Mouse (Mus musculus) urinary bladder, postnatal 10 days (tissue): ENCODE results near the gene Pcif1.
"Not testable (repeated sequence)": the region's sequence is repeated elsewhere in the genome, so short reads cannot be mapped to it uniquely, and the experiment has no call there.

Experiments
- DNase-seq: peaks from one replicate; pipeline ENCODE4 v3.0.0; 2022; ENCODE audit warnings: low spot score

The Pcif1 gene

GRCm38 (mm10) chr2:164866741-164867551 is 12.2 kb upstream of the Pcif1 start:
- DNase-seq, result no peak

GRCm38 (mm10) chr2:164867566-164867965 is 11.5 kb upstream of the Pcif1 start:
- no peak for DNase-seq

DNA sequence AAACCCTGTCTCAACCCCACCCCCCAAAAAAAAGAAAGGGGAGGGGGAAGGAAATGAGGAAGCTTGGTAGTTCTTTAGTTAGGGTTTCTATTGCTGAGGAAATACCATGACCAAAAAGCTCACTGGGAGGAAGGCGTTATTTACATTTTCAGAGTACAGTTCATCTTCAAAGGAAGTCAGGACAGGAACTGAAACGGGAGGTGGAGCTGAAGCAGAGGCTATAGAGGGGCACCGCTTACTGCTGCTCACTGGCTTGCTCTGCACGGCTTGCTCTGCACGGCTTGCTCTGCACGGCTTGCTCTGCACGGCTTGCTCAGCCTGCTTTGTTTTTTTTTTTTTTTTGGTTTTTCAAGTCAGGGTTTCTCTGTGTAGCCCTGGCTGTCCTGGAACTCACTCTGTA is 10.6 kb upstream of the Pcif1 start:
- no peak for DNase-seq

- no peak for DNase-seq
Observed at GRCm38 (mm10) chr2:164871602-164872303, 7.4 kb upstream of the Pcif1 start.

GRCm38 (mm10) chr2:164873621-164874020 is 5.5 kb upstream of the Pcif1 start:
- no peak for DNase-seq

DNA sequence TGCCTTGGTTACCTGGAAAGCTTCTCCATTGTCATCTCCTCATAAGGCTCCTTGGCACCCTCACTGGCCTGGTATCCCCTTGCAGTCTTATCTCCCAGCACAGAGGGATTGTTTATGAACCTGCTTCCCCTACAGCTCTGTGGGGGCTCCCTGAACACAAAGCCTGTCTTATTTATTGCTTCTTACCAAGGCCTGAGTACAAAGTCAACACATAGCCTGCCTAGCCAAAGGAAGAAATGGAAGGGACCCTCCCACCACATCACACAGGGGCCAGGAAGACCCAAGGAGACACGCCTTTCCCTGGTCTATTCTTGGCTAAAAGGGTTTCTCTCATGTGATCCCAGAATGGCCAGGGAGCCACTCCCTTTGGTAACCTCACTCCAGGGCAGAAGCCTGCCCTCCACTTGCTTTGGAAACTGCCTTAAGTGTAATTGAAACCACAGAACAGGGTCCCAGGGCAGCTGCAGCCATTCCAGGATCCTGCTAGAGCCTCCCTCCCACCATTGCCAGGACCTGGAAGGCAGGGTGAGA is 4.8 kb upstream of the Pcif1 start:
- DNase-seq, result no peak

GRCm38 (mm10) chr2:164875648-164876047 is 3.5 kb upstream of the Pcif1 start:
- not testable (repeated sequence) for DNase-seq

DNA sequence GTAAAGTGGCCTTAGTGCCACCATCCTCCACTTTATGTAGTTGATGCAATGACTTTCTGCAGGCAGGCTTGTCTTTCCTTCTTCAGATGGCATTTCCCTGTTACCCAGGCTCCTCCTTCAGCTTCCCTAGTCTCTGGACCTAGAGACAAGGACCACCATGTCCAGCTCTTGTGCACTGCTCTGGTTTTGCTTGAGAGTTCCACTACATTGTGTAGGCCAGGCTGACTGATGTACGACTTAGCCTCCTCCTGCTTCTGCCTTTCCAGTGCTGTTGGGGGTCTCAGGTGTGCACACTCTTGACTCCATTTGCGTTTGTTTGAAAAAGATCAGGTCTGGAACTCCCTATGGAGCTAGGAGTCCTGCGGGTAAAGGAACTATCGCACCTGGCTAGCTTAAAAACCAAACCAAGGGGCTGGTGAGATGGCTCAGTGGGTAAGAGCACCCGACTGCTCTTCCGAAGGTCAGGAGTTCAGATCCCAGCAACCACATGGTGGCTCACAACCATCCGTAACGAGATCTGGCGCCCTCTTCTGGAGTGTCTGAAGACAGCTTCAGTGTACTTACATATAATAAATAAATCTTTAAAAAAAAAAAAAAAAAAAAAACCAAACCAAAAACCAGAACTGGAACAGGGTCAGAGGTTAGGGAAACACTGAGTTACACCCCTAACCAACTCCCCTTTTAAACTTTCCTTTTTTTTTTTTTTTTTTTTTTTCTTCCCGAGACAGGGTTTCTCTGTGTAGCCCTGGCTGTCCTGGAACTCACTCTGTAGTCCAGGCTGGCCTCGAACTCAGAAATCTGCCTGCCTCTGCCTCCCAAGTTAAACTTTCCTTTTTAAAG is 1.5 kb upstream of the Pcif1 start:
- not testable (repeated sequence) for DNase-seq

DNA sequence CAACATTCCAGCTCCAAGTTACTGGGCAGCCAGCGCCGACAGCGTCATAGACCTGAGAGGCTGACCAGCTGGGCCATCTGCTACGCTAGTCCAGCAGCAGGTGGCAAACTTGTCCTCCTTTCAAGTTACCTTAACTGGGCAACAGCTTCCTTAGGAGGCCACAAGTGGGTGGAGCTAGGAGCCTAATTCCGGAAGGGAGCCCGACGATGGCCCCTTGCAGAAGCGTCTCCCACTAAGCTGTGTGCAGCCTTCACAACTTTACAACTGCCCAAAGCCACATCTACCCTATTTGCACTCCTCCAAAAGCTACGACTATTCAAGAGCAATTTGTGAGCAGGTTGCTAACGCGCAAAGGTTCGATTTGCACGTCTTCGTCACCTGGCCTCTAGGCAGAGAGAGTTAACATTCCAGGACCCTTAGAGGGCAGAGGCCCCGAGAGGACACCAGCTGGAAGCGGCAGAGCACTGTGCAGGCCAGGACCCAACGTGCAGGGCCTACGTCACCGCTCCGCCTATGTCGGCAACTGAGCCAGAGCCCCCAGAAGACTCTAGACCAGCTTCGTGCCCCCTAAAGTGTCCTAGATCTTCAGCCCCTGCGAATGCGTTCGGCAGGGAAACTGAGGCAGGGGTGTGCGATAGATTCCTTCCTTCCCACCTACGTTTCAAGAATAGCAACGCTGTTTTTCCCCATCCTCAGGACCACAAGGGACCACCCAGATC is 436 bp upstream of the Pcif1 start:
- DNase-seq, result no peak

- peak; percentile 61 for DNase-seq
Observed at GRCm38 (mm10) chr2:164879568-164880277, 619 bp downstream of the Pcif1 start.

GRCm38 (mm10) chr2:164882619-164883018 is 3.5 kb downstream of the Pcif1 start:
- no peak for DNase-seq

DNA sequence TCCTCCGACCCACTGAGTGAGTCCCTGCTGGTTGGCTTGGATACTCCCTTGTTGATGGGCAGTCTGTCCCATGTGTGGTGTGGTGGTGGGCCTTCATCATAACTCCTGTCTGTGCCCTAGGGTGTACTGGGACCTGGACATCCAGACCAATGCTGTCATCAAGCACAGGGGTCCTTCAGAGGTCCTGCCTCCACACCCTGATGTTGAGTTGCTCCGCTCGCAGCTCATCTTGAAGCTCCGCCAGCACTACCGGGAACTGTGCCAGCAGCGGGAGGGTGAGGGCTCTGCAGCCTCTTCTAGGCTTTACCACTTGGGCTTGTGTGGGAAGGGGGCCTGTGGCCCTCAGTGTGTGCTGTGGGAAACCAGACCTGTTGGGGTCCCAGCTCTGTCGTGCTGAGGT is 6.7 kb downstream of the Pcif1 start:
- no peak for DNase-seq

GRCm38 (mm10) chr2:164886617-164887016 is 7.5 kb downstream of the Pcif1 start:
- DNase-seq, result no peak

DNA sequence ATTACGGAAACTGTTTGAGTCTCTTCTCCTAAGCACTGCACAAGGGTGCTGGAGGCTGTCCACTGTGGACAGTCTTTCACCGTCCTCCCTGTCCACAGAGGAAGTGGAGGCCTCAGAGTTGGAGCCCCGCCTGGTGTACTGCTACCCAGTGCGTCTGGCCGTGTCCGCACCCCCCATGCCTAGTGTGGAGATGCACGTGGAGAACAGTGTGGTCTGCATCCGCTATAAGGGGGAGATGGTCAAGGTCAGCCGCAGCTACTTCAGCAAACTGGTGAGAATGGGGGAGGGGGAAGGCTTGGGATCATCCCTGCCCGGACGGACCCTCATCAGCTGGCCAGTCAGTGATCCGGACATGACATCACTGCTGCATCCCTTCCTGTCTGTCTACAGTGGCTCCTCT is 9.9 kb downstream of the Pcif1 start:
- no peak for DNase-seq

GRCm38 (mm10) chr2:164889960-164890359 is 10.9 kb downstream of the Pcif1 start:
- no peak for DNase-seq

DNA sequence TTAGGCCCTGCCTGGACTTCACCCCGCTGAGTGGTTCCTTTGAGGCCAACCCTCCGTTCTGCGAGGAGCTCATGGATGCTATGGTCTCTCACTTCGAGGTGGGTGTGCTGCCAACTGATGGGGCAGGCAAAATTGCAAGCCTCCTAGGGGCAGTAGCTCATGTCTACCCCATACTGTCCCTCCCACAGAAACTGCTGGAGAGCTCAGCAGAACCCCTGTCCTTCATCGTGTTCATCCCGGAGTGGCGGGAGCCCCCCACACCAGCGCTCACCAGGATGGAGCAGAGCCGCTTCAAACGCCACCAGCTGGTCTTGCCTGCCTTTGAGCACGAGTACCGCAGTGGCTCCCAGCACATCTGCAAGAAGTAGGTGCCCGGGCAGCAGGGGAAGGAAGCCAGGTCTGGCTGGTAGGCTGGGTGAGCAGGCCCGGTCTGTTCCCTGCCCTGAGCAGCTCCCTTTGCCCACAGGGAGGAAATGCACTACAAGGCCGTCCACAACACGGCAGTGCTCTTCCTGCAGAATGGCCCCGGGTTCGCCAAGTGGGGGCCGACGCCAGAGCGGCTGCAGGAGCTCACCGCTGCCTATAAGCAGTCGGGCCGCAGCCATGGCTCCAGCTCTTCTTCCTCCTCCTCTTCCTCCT is 11.4 kb downstream of the Pcif1 start:
- no peak for DNase-seq

GRCm38 (mm10) chr2:164891056-164891834 is 12.1 kb downstream of the Pcif1 start:
- DNase-seq, result no peak

- DNase-seq, result no peak
Observed at GRCm38 (mm10) chr2:164891908-164892695, 13.0 kb downstream of the Pcif1 start.

GRCm38 (mm10) chr2:164892696-164893216 is 13.7 kb downstream of the Pcif1 start:
- no peak for DNase-seq
